Mouse (Mus musculus): Measurements from ENCODE around the gene Hexa.

DNA sequence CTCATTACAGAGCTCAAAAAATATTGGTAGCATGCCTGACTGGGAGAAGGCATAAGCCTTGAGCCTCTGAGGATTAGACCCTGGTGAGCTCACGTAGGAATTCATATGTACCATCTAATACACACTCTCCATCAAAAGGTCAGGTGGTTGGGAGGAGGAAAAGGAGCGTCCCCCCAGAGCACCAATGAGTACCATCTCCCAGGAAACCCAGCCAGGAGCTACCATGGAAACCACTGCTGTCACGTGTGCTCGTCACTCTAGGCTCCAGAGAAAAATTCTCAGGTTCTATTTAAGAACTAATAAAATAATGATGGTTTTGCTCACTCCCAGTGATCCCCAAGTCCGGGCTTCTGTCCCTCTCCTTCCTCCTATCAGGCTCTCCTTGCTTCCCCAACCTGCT is 48.9 kb downstream of the Hexa start:
- TF ChIP-seq POLR2A (IDR thresholded peaks at IDR 0.05; ENCODE audit: borderline replicate concordance, low read depth, low read length) (no peak), CTCF (IDR thresholded peaks at IDR 0.05; ENCODE audit: low read depth, low read length) (no peak)

Measured in bone marrow macrophage, adult 2 months (primary cell).